Mouse (Mus musculus) left cerebral cortex, adult 11 months (tissue): Measurements from ENCODE around the gene Ccdc162.

Experiments used
- DNase-seq: peaks from one replicate; pipeline ENCODE4 v3.0.0; 2022; ENCODE audit warnings: low spot score

Ccdc162 gene

GRCm38 (mm10) chr10:41537226-41537982 lies 179.0 kb downstream of the Ccdc162 start:
- no peak for DNase-seq

GRCm38 (mm10) chr10:41536714-41537113 lies 179.7 kb downstream of the Ccdc162 start:
- no peak for DNase-seq

DNA sequence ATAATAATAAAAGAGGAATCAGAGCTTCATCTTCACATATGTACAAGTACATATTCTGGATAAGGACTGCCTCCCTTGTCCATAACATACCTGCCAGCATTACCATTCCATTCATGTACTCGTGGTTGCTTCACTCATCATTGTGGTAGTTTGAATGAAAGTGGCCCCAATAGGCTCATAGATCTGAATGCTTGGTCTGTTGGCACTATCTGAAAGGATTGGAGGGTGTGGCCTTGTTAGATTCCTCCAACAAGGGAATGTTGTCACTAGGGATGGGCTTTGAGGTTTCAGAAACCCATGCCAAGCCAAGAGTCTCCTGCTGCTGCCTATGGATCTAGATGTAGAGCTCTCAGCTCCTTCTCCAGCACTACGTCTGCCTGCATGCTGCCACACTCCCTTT lies 180.4 kb downstream of the Ccdc162 start:
- no peak for DNase-seq

GRCm38 (mm10) chr10:41529972-41530371 lies 186.5 kb downstream of the Ccdc162 start:
- DNase-seq: no peak

- no peak for DNase-seq
Observed at GRCm38 (mm10) chr10:41525696-41526095, 190.7 kb downstream of the Ccdc162 start.

- DNase-seq: no peak
Observed at GRCm38 (mm10) chr10:41523386-41523785, 193.0 kb downstream of the Ccdc162 start.

GRCm38 (mm10) chr10:41520410-41520673 lies 196.1 kb downstream of the Ccdc162 start:
- no peak for DNase-seq

DNA sequence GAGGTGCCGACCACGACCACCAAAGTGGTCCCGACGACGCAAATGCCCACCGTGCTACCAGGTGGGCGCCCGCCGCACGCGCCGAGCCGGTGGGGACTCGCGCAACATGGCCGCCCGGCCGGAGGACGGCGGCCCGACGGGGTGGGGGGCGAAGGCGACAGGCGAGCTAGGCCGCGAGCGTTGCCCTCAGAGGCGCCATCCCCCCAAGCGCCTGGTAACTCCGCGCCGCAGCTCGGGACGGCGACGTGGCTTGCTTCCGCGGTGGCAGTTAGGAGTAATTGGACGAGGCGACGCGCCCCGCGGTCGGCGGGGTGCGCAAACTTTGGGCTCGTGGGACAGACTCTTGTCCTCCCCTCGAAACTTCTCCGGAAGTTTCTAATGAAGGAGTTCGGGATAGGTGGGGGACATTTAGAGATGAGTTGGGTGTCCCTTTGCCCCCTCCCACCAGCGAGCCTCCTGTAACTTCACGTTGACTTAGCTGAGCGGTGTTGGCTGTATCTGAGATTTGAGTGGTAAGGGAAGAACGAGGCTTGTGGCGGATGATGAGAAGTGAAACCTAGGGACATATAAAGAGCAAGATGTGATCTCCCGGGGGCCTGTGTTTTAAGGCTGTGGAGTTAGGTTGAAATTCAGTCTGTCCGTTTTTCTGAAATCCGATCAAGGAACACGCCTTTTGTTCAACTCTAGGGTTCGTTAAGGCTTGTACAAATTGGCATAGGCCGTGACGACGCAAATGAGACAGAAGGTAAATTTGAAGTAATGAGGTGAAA lies 196.6 kb downstream of the Ccdc162 start:
- peak; percentile 23 for DNase-seq

- peak; percentile 85 for DNase-seq
Observed at GRCm38 (mm10) chr10:41518981-41519618, 197.3 kb downstream of the Ccdc162 start, which contains the start of gene Cd164. Gene Cd164, plus strand, starts transcription at chr10:41519414.

GRCm38 (mm10) chr10:41518508-41518980 lies 197.9 kb downstream of the Ccdc162 start:
- DNase-seq: peak; percentile 50

DNA sequence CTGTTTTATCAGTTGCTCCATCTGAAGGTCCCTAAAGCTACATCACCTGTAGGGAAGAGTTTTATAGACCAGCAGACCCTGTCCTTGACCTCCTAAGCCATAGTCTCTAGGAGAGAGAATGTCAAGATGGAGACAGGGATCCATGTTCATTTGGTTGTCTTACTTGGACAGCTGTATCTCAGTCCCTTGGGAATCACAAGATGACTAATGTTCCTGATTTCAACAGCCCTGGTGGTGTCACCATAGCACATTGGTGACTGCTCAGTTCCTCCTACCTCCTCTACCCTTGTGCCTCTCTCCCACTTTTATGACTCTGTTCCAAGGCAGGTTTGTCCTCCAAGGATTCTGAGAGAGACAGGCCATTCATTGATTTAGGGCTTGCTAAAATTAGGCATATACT lies 201.5 kb downstream of the Ccdc162 start:
- DNase-seq: no peak

DNA sequence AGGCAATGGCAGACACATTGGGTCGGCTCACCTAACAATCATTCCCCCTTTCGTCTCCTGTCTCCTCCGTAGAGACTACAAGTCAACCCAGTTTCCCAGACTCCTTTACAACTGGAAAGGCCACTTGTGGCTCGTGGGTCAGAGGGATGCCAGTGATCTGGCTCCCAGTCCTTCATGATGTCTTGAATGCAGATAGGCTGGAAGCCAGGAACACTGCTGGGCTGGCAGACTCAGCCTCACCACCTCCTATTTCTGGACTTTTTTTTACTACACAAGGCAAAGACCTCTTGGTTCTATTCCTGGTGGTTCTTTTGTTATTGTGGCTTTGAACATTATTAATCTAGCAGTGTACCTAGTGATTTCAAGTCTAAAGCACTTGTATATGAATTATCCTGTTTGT lies 202.1 kb downstream of the Ccdc162 start:
- DNase-seq: no peak

DNA sequence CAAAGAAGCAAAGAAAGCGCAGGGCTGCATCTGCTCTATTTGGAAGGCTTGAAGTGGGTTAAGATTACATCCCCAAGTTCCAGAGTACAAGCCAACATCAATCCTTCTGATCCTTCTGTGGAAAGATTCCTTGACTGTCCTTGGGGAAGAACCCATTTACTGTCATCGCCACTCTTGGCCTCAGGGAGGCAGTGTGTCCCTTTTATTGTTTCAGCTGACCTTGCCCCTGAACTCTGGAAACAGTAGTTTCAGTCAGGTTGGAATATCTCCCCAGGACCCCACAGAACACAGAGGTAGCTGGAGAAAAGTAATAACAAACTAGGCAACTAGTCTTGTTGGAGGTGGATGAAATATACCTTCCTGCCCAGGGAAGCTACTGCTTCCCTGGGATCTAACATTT lies 207.3 kb downstream of the Ccdc162 start:
- DNase-seq: no peak

DNA sequence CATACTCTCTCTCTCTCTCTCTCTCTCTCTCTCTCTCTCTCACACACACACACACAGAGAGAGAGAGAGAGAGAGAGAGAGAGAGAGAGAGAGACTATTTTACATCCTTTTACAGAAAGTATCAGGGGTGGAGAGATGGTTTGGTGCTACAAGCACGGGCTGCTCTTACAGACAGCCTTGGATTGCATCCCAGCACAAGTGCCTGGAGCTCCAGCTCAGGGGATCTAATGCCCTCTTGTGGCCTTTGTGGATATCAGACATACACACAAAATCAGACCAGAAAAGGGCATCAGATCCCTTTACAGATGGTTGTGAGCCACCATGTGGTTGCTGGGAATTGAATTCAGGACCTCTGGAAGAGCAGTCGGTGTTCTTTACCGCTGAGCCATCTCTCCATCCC lies 211.0 kb downstream of the Ccdc162 start:
- peak; percentile 64 for DNase-seq

GRCm38 (mm10) chr10:41504996-41505395 lies 211.4 kb downstream of the Ccdc162 start:
- DNase-seq: no peak

GRCm38 (mm10) chr10:41500941-41501340 lies 215.5 kb downstream of the Ccdc162 start:
- DNase-seq: peak; percentile 41

GRCm38 (mm10) chr10:41491111-41491510 lies 225.3 kb downstream of the Ccdc162 start:
- no peak for DNase-seq

GRCm38 (mm10) chr10:41490518-41490873 lies 225.9 kb downstream of the Ccdc162 start:
- no peak for DNase-seq

DNA sequence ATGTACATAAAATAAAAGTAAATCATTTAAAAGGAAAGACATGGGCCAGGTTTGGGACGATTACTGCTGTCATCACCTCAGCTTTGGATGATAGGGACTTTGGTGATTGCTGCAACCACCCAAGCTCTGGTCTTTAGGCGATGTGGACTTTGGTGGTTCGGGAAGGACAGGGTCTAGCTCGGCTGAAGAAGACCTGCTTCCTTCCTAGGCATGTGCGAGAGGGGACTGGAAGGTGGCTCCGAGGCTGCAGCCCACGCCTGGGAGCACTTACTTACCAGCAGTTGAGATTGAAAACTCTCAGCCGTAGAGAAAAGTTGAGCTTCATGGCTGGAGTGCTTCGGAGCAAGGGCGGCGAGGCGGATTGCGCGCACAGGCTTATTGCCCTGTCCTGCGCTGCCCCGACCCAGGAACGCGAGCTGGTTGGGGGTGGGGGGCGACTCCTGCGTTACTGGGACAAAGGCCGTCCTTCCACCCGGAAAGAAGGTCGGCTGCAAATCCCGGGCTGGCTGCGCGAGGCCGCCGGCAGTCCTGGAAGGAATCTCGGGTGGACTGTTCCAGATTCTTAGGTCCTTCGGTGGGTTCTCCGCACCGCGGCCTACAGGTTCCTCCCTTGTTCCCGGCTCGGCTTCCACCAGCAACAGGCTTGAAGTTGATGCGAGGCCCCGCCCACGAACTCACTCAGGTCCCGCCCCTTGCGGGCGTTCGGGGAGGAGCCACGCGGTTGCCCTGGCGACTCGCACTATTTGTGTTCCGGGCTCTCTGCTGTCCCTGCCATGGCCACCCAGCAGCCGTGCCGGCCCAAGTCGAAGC lies 226.5 kb downstream of the Ccdc162 start, which contains the start of the genes Smpd2 and Ppil6:
Gene Smpd2, minus strand, starts transcription at position 662 of the 810 bp plus-strand sequence.
Gene Ppil6, plus strand, starts transcription at position 732 of the 810 bp plus-strand sequence.
- peak; percentile 89 for DNase-seq

- DNase-seq: no peak
Observed at GRCm38 (mm10) chr10:41489294-41489693, 227.1 kb downstream of the Ccdc162 start.

- no peak for DNase-seq
Observed at GRCm38 (mm10) chr10:41488877-41489276, 227.6 kb downstream of the Ccdc162 start.
